Mouse (Mus musculus): ENCODE measurements around the gene Npb. TPM values are rescaled to one million over a fixed set of nuclear protein-coding genes. Genes with fewer than 3 reads are reported as not detected.
"Not testable (repeated sequence)": the region's sequence is repeated elsewhere in the genome, so short reads cannot be mapped to it uniquely, and the experiment has no call there.

The Npb gene
- polyA plus RNA-seq (2014; fragmentation: Nextera tagmentation; extraction: Ambion mirVana): 13.0 and 13.7 TPM in 2 replicates

DNA sequence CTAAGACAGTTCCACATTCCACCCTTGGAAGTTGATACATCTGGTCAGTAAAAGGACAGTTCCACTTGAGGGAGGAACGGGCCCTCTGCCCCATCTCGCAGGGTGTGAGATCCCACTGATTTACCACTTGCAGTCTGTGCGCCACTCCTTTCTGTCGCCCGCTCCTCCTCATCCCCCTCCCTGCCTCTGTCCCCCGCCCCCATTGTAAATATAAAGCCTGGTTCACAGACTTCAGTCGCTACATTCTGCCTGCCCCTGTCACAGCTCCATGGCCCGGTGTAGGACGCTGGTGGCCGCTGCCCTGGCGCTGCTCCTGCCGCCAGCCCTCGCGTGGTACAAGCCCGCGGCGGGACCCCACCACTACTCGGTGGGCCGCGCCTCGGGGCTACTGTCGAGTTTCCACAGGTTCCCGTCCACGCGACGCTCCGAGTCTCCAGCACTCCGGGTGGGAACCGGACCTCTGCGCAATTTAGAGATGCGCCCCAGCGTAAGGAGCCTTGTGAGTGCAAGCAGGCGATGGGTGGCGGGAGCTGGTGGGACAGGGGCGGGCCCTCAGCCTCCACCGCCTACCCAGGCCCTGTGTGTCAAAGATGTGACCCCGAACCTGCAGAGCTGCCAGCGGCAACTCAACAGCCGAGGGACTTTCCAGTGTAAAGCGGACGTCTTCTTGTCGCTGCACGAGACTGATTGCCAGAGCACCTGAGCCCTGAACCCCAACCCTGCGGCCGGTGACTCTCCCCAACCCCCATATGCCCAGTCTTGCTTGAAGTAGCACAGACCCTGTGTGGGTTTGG is at the start of gene Npb:
TSS of gene Npb (plus strand) at position 237 of the 794 bp plus-strand sequence.
- ATAC-seq (ENCODE audit: insufficient number of reproducible peaks, insufficient read depth, low FRiP score, low read depth): 0 out of 2 replicates have a peak, but pooled peaks have one; percentile 34
- no peak within 1 kb of the TSS for H3K27ac ChIP-seq (ENCODE audit: low read length)
- H3K4me1 ChIP-seq (ENCODE audit: control insufficient read depth, insufficient read depth, low read length): peaks cover 21% of the 10 kb centered on the region
- peak within 1 kb of the TSS; percentile 42; the same call in 1 of the 2 replicates for H3K9ac ChIP-seq (replicated peaks; ENCODE audit: low read depth, low read length)
- H3K4me3 ChIP-seq (ENCODE audit: low read depth, low read length): peak within 1 kb of the TSS; percentile 29
- H3K4me2 ChIP-seq (replicated peaks; ENCODE audit: low read depth, low read length): peak within 1 kb of the TSS; percentile 70
- WGBS: 2% methylated on average over 45 of the region's 45 CpGs
- no peaks in the 10 kb centered on the region for H3K9me3 ChIP-seq (ENCODE audit: control insufficient read depth, low read depth, low read length)
- H3K36me3 ChIP-seq (ENCODE audit: control insufficient read depth, insufficient read depth, low read length): peaks cover 48% of the 10 kb centered on the region
- H3K27me3 ChIP-seq (ENCODE audit: control insufficient read depth, insufficient read depth, low read length): no peaks in the 10 kb centered on the region

DNA sequence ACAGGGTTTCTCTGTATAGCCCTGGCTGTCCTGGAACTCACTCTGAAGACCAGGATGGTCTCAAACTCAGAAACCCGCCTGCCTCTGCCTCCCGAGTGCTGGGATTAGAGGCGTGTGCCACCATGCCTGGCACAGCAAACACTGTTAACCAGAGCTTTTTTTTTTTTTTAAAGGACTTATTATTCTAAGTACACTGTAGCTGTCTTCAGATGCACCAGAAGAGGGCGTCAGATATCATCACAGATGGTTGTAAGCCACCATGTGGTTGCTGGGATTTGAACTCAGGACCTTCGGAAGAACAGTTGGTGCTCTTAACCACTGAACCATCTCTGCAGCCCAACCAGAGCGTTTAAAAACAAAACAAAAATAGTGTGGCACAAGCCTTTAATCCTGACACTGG is 49.4 kb upstream of the Npb start:
- not testable (repeated sequence) for H3K4me1 ChIP-seq (ENCODE audit: control insufficient read depth, insufficient read depth, low read length); H3K9me3 ChIP-seq (ENCODE audit: control insufficient read depth, low read depth, low read length); H3K4me3 ChIP-seq (ENCODE audit: low read depth, low read length); H3K27ac ChIP-seq (ENCODE audit: low read length); H3K9ac ChIP-seq (replicated peaks; ENCODE audit: low read depth, low read length); H3K4me2 ChIP-seq (replicated peaks; ENCODE audit: low read depth, low read length); ATAC-seq (ENCODE audit: insufficient number of reproducible peaks, insufficient read depth, low FRiP score, low read depth); H3K27me3 ChIP-seq (ENCODE audit: control insufficient read depth, insufficient read depth, low read length)
- H3K36me3 ChIP-seq (ENCODE audit: control insufficient read depth, insufficient read depth, low read length): peaks cover 47% of the 10 kb centered on the region
- WGBS: 83% methylated on average over 6 of the region's 6 CpGs

DNA sequence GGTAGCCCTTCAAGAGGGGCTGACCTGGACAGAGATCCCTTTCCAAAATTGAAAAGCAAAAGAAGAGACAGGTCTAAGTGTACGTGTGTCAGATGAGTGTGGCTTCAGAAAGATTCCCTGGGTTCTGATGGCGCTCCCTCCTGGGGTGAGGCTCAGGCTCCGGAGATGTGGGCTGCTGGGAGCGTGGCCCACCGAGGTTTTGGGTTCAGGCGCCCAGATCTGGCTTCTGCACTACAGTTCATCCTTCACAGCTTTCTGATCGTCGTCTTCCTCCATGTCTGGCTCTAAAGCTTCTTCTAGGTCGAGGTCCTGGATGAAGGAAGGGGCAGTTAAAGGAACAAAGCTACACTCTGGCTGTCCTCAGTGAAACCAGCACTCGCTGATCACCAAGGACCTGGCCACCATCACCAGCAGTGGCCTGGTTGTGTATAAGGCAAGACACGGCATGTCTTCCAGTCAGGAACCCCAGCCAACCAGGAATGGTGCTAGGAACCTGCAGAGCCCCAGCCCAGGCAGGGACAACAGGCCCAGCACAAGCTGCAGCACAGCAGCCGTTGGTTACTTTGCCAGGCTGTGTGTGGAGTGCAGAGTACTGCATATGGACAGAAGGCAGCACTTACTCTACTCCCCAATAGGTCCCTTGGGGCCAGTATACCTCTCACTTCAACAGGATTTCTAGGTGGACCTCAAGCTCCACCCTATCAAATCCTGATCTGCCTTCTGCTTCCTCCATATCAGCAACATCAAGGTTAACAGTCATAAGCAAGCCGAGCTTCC is 47.1 kb upstream of the Npb start:
- Histone ChIP-seq H3K4me1 (ENCODE audit: control insufficient read depth, insufficient read depth, low read length) (no peaks in the 10 kb centered on the region), H3K9me3 (ENCODE audit: control insufficient read depth, low read depth, low read length) (no peaks in the 10 kb centered on the region), H3K4me3 (ENCODE audit: low read depth, low read length) (no peak overlapping the region), H3K4me2 (replicated peaks; ENCODE audit: low read depth, low read length) (no peak overlapping the region), H3K9ac (replicated peaks; ENCODE audit: low read depth, low read length) (no peak overlapping the region), H3K27me3 (ENCODE audit: control insufficient read depth, insufficient read depth, low read length) (no peaks in the 10 kb centered on the region), H3K27ac (ENCODE audit: low read length) (no peak overlapping the region), H3K36me3 (ENCODE audit: control insufficient read depth, insufficient read depth, low read length) (peaks cover 70% of the 10 kb centered on the region)
- 91% methylated on average over 13 of the region's 13 CpGs for WGBS
- ATAC-seq (ENCODE audit: insufficient number of reproducible peaks, insufficient read depth, low FRiP score, low read depth): no peak

DNA sequence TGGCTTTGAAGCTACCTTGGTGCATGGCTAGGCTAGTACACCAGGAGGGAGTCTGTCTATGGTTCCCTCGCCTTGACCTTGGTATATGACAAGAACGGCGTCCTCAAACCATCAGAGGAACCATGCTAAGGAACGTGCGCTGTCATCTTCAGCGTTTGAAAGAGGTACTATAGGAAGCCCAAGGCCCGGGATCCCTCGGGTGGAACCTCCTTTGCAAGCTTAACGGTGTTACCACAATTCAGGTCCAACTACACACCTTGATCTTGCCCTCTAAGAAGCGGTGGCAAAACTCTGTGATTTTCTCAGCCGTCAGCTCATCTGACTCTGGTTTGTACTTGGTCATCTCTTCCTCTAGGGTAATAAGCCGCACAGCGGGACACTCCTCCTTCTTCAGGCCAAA is 45.3 kb upstream of the Npb start:
- Histone ChIP-seq H3K36me3 (ENCODE audit: control insufficient read depth, insufficient read depth, low read length) (peaks cover 88% of the 10 kb centered on the region), H3K4me1 (ENCODE audit: control insufficient read depth, insufficient read depth, low read length) (no peaks in the 10 kb centered on the region), H3K4me2 (replicated peaks; ENCODE audit: low read depth, low read length) (no peak overlapping the region), H3K27ac (ENCODE audit: low read length) (no peak overlapping the region), H3K27me3 (ENCODE audit: control insufficient read depth, insufficient read depth, low read length) (no peaks in the 10 kb centered on the region), H3K9ac (replicated peaks; ENCODE audit: low read depth, low read length) (no peak overlapping the region), H3K4me3 (ENCODE audit: low read depth, low read length) (no peak overlapping the region), H3K9me3 (ENCODE audit: control insufficient read depth, low read depth, low read length) (no peaks in the 10 kb centered on the region)
- 95% methylated on average over 13 of the region's 13 CpGs for WGBS
- no peak for ATAC-seq (ENCODE audit: insufficient number of reproducible peaks, insufficient read depth, low FRiP score, low read depth)

DNA sequence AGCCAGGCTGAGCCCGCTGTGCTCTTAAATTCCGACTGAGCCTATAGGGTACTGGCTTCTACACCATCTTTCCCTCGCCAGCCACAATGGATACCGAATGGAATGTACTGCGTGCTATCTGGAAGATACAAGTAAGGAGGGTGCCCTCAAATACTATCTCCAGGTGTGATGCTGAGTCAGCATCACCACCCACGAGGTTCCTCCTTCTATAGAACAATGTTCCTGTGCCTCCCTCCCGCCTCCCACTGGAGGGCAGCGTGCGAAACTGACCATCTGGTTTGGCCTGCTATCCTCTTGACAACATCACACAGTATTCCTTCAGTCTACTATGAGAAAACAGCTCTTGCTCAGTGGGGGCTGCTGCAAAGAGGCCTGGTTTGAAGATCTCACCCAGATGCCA is 43.2 kb upstream of the Npb start:
- H3K4me3 ChIP-seq (ENCODE audit: low read depth, low read length): no peak overlapping the region
- no peaks in the 10 kb centered on the region for H3K27me3 ChIP-seq (ENCODE audit: control insufficient read depth, insufficient read depth, low read length)
- no peak overlapping the region for H3K4me2 ChIP-seq (replicated peaks; ENCODE audit: low read depth, low read length)
- peaks cover 93% of the 10 kb centered on the region for H3K36me3 ChIP-seq (ENCODE audit: control insufficient read depth, insufficient read depth, low read length)
- H3K27ac ChIP-seq (ENCODE audit: low read length): no peak overlapping the region
- no peak for ATAC-seq (ENCODE audit: insufficient number of reproducible peaks, insufficient read depth, low FRiP score, low read depth)
- no peaks in the 10 kb centered on the region for H3K9me3 ChIP-seq (ENCODE audit: control insufficient read depth, low read depth, low read length)
- H3K9ac ChIP-seq (replicated peaks; ENCODE audit: low read depth, low read length): no peak overlapping the region
- WGBS: 84% methylated on average over 9 of the region's 9 CpGs
- no peaks in the 10 kb centered on the region for H3K4me1 ChIP-seq (ENCODE audit: control insufficient read depth, insufficient read depth, low read length)

DNA sequence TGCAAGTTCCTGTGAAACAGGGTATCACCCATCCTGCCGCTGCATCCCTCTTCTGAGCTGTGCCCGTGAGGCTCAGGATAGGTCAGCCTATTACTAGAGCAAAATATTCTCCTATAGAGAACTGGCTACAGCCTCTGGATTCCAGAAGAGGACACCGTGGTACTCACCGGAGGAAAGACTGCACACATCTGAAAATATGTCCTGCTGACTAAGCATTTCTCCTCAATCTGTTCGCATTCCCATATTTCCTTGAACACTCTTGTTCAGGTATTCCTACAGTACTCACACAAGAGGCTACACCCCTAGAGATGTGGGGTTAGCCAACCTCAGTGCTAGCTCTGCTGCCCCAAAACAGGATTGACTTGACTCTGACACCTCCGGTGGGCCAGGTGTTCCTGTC is 40.0 kb upstream of the Npb start:
- ATAC-seq (ENCODE audit: insufficient number of reproducible peaks, insufficient read depth, low FRiP score, low read depth): no peak
- Histone ChIP-seq H3K9ac (replicated peaks; ENCODE audit: low read depth, low read length) (no peak overlapping the region), H3K27me3 (ENCODE audit: control insufficient read depth, insufficient read depth, low read length) (no peaks in the 10 kb centered on the region), H3K4me2 (replicated peaks; ENCODE audit: low read depth, low read length) (no peak overlapping the region), H3K27ac (ENCODE audit: low read length) (no peak overlapping the region), H3K4me1 (ENCODE audit: control insufficient read depth, insufficient read depth, low read length) (peaks cover 11% of the 10 kb centered on the region; the same call in 1 of the 2 replicates), H3K4me3 (ENCODE audit: low read depth, low read length) (no peak overlapping the region), H3K9me3 (ENCODE audit: control insufficient read depth, low read depth, low read length) (no peaks in the 10 kb centered on the region), H3K36me3 (ENCODE audit: control insufficient read depth, insufficient read depth, low read length) (peaks cover 76% of the 10 kb centered on the region)
- WGBS: 92% methylated on average over 6 of the region's 6 CpGs

DNA sequence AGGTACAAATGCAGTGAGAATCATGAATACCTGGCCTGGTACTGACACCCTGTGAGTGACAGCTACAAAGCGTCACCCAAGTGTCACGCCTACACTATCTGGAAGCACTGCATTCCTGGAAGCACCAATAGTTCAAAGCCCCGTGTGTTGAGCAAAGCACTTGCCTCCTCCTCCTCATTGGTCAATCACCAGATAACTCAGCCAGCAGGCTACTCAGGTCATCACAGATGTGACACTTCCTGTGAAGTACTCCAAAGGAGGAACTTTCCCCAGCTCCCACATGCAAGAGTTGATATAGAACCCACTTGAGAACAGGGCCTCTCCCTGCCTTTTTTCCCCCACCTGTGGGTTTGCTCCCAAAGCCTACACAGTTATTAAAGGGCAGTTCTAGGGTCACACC is 37.2 kb upstream of the Npb start:
- peak overlapping the region; percentile 94 for H3K9ac ChIP-seq (replicated peaks; ENCODE audit: low read depth, low read length)
- WGBS: 70% methylated on average over 3 of the region's 3 CpGs
- H3K9me3 ChIP-seq (ENCODE audit: control insufficient read depth, low read depth, low read length): no peaks in the 10 kb centered on the region
- peak overlapping the region; percentile 91 for H3K4me2 ChIP-seq (replicated peaks; ENCODE audit: low read depth, low read length)
- peaks cover 16% of the 10 kb centered on the region for H3K4me1 ChIP-seq (ENCODE audit: control insufficient read depth, insufficient read depth, low read length)
- peaks cover 48% of the 10 kb centered on the region for H3K36me3 ChIP-seq (ENCODE audit: control insufficient read depth, insufficient read depth, low read length)
- H3K27me3 ChIP-seq (ENCODE audit: control insufficient read depth, insufficient read depth, low read length): no peaks in the 10 kb centered on the region
- no peak for ATAC-seq (ENCODE audit: insufficient number of reproducible peaks, insufficient read depth, low FRiP score, low read depth)
- no peak overlapping the region for H3K27ac ChIP-seq (ENCODE audit: low read length)
- peak overlapping the region; percentile 95 for H3K4me3 ChIP-seq (ENCODE audit: low read depth, low read length)

DNA sequence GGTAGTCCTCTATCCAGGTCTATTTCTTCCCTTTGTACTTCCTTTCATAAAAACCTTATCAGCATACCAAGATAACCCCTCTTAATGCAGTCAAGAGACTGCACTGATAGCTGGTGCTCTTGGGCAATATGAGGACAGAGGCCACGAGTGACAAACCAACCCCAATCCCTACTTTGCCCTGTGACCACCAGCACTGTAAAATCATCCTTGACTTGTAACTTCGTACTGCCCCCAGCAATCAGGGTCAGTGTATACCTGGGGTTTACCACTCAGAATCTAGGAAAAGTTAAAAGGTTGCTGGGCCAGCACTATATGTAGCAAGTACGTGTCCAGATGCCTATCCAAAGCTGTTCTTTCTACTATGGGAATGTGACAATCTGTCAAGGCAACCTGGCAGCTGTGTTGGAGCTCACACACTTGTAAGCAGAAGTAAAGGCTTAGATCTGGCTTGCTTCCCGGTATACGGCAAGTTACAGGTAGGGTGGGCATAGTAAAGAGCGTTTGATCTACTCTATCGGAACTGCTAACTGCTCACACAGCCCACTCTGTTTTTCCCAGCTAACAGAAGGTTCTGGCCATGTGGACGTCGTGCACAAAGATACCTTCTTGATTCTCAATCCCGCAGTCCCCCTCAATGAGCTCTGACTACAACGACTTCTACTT is 36.4 kb upstream of the Npb start:
- Histone ChIP-seq H3K4me3 (ENCODE audit: low read depth, low read length) (peak overlapping the region; percentile 95), H3K4me1 (ENCODE audit: control insufficient read depth, insufficient read depth, low read length) (peaks cover 16% of the 10 kb centered on the region), H3K36me3 (ENCODE audit: control insufficient read depth, insufficient read depth, low read length) (peaks cover 41% of the 10 kb centered on the region), H3K27me3 (ENCODE audit: control insufficient read depth, insufficient read depth, low read length) (no peaks in the 10 kb centered on the region), H3K4me2 (replicated peaks; ENCODE audit: low read depth, low read length) (peak overlapping the region; percentile 91), H3K9ac (replicated peaks; ENCODE audit: low read depth, low read length) (peak overlapping the region; percentile 94), H3K9me3 (ENCODE audit: control insufficient read depth, low read depth, low read length) (no peaks in the 10 kb centered on the region), H3K27ac (ENCODE audit: low read length) (peak overlapping the region; percentile 84)
- ATAC-seq (ENCODE audit: insufficient number of reproducible peaks, insufficient read depth, low FRiP score, low read depth): no peak
- WGBS: 5% methylated on average over 11 of the region's 11 CpGs
